Mouse (Mus musculus): ENCODE measurements around the gene Dnah8.

GRCm38 (mm10) chr17:30775096-30775495, 150.9 kb downstream of the Dnah8 start:
- no peak for TF ChIP-seq POLR2A (IDR thresholded peaks at IDR 0.05; ENCODE audit: control insufficient read depth, low read depth, low read length)
- TF ChIP-seq CTCF (IDR thresholded peaks at IDR 0.05; ENCODE audit: control insufficient read depth, insufficient read depth, insufficient replicate concordance, low read depth, low read length) = no peak
